Mouse (Mus musculus) kidney, adult 2 months (tissue): ENCODE results near the gene Map1b.

Source experiments
- CTCF ChIP-seq: fragments of 200-500 bp; conservative IDR thresholded peaks from 2 replicates; pipeline ENCODE4 v1.5.1; 2011; ENCODE audit warnings: low read depth, mild to moderate bottlenecking, control low read depth, low read length, moderate library complexity, mixed read lengths; ENCODE audit not compliant: insufficient read depth, insufficient read length
- POLR2A ChIP-seq: fragments of 200-500 bp; IDR thresholded peaks from one replicate; pipeline ENCODE4 v1.6.1; 2011; ENCODE audit warnings: low read depth, low read length, control low read depth

- TF ChIP-seq POLR2A: no peak
- no peak for TF ChIP-seq CTCF
Measured at GRCm38 (mm10) chr13:99443484-99444175, 72.7 kb downstream of the Map1b start.
